Mouse (Mus musculus) bone marrow macrophage, adult 2 months (primary cell): Measurements from ENCODE around the gene Ccdc18.

ENCODE experiments used
- CTCF ChIP-seq: IDR thresholded peaks from 2 replicates; pipeline ENCODE4 v1.5.1; 2012; ENCODE audit warnings: low read depth, mild to moderate bottlenecking, low read length, moderate library complexity
- POLR2A ChIP-seq: IDR thresholded peaks from 2 replicates; pipeline ENCODE4 v1.6.1; 2012; ENCODE audit warnings: mild to moderate bottlenecking, low read depth, low read length, borderline replicate concordance

DNA sequence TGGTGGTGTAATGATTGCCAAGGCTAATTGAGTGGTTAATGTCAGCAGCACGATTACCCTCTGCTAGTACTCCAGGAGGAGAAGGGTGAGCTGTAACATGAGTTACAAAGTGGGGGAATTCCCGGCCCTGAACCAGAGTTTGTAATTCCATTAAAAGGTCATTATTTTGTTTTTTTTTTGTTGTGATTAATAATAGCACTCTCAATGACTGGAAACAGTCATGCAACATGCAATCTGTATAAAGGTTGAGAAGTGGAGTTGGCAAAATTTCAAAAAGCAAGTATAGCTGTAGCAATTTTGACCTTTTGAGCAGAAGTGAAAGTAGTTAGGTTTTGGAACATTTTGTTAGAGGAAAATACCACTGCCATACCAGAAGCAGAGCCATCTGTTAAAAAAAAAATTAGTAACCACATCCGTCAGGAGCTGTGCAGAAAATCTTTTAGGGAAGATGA lies 113.7 kb downstream of the Ccdc18 start:
- TF ChIP-seq CTCF, result no peak
- no peak for TF ChIP-seq POLR2A
